Mouse (Mus musculus) midbrain, embryonic 14.5 days (tissue): ENCODE results near the gene Map3k11. TPM values are rescaled to one million over a fixed set of nuclear protein-coding genes. Genes with fewer than 3 reads are reported as not detected.
A peak's percentile ranks its signal among the peaks of the same experiment; 100 is the strongest.

Experiments
- ATAC-seq: fragments of 200-750 bp; cut with Nextera tagmentation; 2 replicates; pipeline ENCODE4 v1.8.0; 2017; ENCODE audit warnings: moderate number of reproducible peaks, moderate library complexity; ENCODE audit not compliant: low FRiP score, low TSS enrichment
- DNase-seq: peaks from one replicate; pipeline ENCODE4 v3.0.0-alpha.2; 2015
- H3K27ac ChIP-seq: fragments of 300-500 bp; sonication (generic); replicated peaks from 2 replicates; pipeline ENCODE4 v1.5.1; 2014; ENCODE audit warnings: mild to moderate bottlenecking, low read depth, low read length, moderate library complexity
- H3K27me3 ChIP-seq: fragments of 300-500 bp; sonication (generic); 2 replicates; pipeline ENCODE4 v1.6.1; 2014; ENCODE audit warnings: low read length, control low read depth, mixed read lengths; ENCODE audit not compliant: control insufficient read depth, insufficient read depth
- H3K36me3 ChIP-seq: fragments of 300-500 bp; sonication (generic); 2 replicates; pipeline ENCODE4 v1.6.1; 2014; ENCODE audit warnings: low read length, control low read depth; ENCODE audit not compliant: control insufficient read depth, insufficient read depth
- H3K4me1 ChIP-seq: fragments of 300-500 bp; sonication (generic); 2 replicates; pipeline ENCODE4 v1.6.1; 2014; ENCODE audit warnings: mild to moderate bottlenecking, antibody characterized with exemption, low read length, control low read depth; ENCODE audit not compliant: control insufficient read depth, insufficient read depth
- H3K4me2 ChIP-seq: fragments of 300-500 bp; sonication (generic); 2 replicates; pipeline ENCODE4 v1.6.1; 2014; ENCODE audit warnings: mild to moderate bottlenecking, low read length, moderate library complexity
- H3K4me3 ChIP-seq: fragments of 300-500 bp; sonication (generic); replicated peaks from 2 replicates; pipeline ENCODE4 v1.5.1; 2014; ENCODE audit warnings: low read depth, low read length
- H3K9ac ChIP-seq: fragments of 300-500 bp; sonication (generic); replicated peaks from 2 replicates; pipeline ENCODE4 v1.6.1; 2014; ENCODE audit warnings: mild to moderate bottlenecking, low read length, moderate library complexity
- H3K9me3 ChIP-seq: fragments of 300-500 bp; sonication (generic); 2 replicates; pipeline ENCODE4 v1.6.1; 2016; ENCODE audit warnings: low read length, control low read depth, mixed read lengths; ENCODE audit not compliant: control insufficient read depth
- WGBS: fragments of 180-500 bp; shearing (Covaris S2); extraction: QIAGEN DNeasy Blood & Tissue Kit; methylation state at CpG from one replicate; pipeline ENCODE4 v1.1.7; 2014; 5-methylcytosine and 5-hydroxymethylcytosine counted together
- microRNA-seq: library from miRNA; unstranded; fragments of <30 nt; microRNA quantifications from one replicate; pipeline ENCODE4, GENCODE M21; 2016
- polyA plus RNA-seq: library from polyadenylated mRNA; unstranded; fragments of >200 nt; fragmentation: Nextera tagmentation; extraction: Ambion mirVana; gene quantifications from 2 replicates; pipeline ENCODE4 v1.2.1, GENCODE M21; 2014

The Map3k11 gene
- polyA plus RNA-seq, 1 experiment from 2014 or later, result 12.1 TPM

DNA sequence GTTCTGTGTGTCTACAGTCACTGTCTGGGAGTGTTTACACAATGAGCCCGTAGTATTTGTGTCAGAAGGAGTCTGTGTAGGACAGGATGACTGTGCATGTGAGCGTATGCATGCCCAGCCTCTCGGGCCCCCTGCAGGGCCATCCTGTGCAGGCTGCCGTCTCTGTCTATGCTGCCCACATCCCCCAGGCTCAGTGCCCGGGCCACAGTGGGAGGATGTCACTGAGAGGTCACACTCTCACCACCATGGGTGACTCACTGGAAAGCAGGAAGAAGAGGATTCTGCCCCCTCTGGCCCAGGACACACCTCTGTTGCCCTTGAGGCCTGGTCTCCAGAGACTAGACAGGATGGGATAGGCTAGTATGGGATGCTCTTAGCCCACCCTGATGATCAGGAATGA, 55.0 kb downstream of the Map3k11 start:
- Histone ChIP-seq H3K4me2 (no peak overlapping the region; the same call in 1 of the 2 replicates), H3K27me3 (peaks cover 27% of the 10 kb centered on the region; the same call in 1 of the 2 replicates)
- WGBS, result 60% methylated on average over 5 of the region's 5 CpGs

DNA sequence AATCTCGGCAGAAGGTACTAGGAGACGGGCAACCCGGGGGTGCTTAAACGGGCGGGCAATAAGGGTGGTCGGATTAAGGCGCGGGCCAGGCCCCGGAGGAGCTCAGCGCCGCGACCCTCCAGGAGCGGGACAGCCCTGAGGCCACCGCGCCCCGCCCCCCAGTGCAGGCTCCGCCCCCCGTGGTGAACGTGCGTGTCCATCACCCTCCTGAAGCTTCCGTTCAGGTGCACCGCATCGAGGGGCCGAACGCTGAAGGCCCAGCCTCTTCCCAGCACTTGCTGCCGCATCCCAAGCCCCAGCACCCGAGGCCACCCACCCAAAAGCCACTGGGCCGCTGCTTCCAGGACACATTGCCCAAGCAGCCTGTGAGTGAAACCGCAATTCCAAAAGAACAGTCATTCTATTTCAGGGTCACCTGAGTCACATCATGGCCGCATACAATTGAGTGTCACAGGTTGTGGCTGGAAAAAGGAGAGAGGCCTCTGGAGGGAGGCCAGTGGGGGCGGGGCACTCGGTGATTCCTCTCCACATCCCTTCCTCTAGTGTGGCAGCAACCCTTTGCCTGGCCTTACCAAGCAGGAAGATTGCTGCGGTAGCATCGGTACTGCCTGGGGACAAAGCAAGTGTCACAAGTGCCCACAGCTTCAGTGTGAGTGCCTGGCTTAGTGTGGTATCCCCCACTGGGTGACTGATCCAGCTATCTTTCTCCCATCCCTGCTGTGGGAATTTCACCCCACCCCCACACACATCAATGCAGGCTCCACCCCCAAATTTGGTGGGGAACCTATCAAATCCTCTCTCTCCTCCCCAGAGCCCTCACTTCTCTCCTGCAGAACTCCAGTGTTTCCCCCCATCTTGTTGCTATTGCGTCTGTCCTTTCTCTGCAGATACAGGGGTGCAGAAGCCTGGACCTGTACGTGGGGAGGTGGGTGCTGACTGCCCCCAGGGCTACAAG, 57.5 kb downstream of the Map3k11 start:
- ATAC-seq, result no peak
- peaks cover 32% of the 10 kb centered on the region for H3K4me1 ChIP-seq
- peak; percentile 51 for DNase-seq
- 5% methylated on average over 35 of the region's 36 CpGs for WGBS
- H3K9ac ChIP-seq, result peak overlapping the region; percentile 51
- H3K27me3 ChIP-seq, result peaks cover 44% of the 10 kb centered on the region; the same call in 1 of the 2 replicates
- H3K4me3 ChIP-seq, result peak overlapping the region; percentile 27
- no peaks in the 10 kb centered on the region for H3K36me3 ChIP-seq
- H3K27ac ChIP-seq, result no peak overlapping the region
- peak overlapping the region; percentile 49 for H3K4me2 ChIP-seq
- H3K9me3 ChIP-seq, result no peaks in the 10 kb centered on the region

More for the DNA sequence above, 55.0 kb downstream of the Map3k11 start:
- Histone ChIP-seq H3K4me1 (peaks cover 36% of the 10 kb centered on the region), H3K9me3 (no peaks in the 10 kb centered on the region), H3K36me3 (no peaks in the 10 kb centered on the region), H3K9ac (no peak overlapping the region), H3K4me3 (no peak overlapping the region), H3K27ac (no peak overlapping the region)
- DNase-seq (no peak), ATAC-seq (no peak)

DNA sequence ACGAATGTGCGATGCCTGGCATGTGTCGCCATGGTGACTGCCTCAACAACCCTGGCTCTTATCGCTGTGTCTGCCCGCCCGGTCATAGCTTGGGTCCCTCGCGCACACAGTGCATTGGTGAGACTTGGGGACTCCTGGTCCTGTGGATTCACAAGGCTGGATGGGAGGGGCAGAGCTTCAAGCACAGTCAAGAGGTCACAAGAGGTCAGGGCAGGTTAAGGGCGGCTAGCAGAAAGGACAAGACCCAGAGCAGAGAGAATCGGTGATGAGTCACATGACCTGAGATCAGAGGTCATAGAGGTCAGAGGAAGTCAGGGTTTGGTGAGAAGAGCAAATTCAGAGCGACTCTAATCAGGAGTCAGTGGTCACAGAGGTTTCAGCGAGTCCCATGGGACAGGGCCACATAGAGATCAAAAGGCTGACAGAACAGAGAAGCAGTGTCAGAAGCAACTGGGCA, 58.4 kb downstream of the Map3k11 start:
- peaks cover 48% of the 10 kb centered on the region; the same call in 1 of the 2 replicates for H3K27me3 ChIP-seq
- H3K4me3 ChIP-seq, result no peak overlapping the region
- H3K4me1 ChIP-seq, result peaks cover 28% of the 10 kb centered on the region
- H3K27ac ChIP-seq, result no peak overlapping the region
- H3K36me3 ChIP-seq, result no peaks in the 10 kb centered on the region
- H3K9me3 ChIP-seq, result no peaks in the 10 kb centered on the region
- no peak overlapping the region for H3K9ac ChIP-seq
- ATAC-seq, result no peak
- DNase-seq, result no peak
- 13% methylated on average over 12 of the region's 12 CpGs for WGBS
- H3K4me2 ChIP-seq, result no peak overlapping the region

DNA sequence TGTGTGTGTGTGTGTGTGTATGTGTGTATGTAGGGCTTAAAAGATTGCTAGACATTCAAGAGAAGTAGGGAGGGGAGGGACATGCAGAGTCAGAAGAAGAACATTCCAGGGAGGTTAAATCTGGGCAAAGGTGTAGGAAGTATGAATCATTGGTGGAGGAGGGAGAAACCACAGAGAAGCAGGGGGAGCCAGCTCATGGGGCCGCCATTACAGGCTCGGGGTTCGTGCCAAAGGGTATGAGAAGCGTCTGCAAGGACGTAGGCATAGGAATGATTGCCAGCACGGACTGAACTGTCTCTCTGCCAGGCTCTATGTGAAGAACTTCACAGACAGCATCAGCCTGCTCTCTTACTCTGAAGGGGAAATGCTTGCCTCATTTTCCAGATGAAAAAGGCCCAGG, 60.9 kb downstream of the Map3k11 start:
- no peak overlapping the region for H3K9ac ChIP-seq
- no peaks in the 10 kb centered on the region for H3K36me3 ChIP-seq
- H3K9me3 ChIP-seq, result no peaks in the 10 kb centered on the region
- H3K4me3 ChIP-seq, result no peak overlapping the region
- no peak overlapping the region for H3K27ac ChIP-seq
- ATAC-seq, result no peak
- no peak for DNase-seq
- 88% methylated on average over 6 of the region's 6 CpGs for WGBS
- no peak overlapping the region for H3K4me2 ChIP-seq
- H3K4me1 ChIP-seq, result peaks cover 19% of the 10 kb centered on the region
- H3K27me3 ChIP-seq, result peaks cover 48% of the 10 kb centered on the region

DNA sequence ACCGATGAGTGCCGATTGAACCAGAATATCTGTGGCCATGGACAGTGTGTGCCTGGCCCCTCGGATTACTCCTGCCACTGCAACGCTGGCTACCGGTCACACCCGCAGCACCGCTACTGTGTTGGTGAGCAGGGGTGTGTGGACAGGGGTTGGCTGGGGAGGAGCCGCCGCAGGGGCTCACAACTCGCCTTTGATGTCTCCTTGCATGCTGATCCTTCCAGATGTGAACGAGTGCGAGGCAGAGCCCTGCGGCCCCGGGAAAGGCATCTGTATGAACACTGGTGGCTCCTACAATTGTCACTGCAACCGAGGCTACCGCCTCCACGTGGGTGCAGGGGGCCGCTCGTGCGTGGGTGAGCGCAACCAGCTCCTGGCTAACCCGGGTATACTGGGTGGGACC, 62.4 kb downstream of the Map3k11 start:
- DNase-seq (peak; percentile 17), ATAC-seq (no peak)
- H3K4me3 ChIP-seq, result no peak overlapping the region
- peaks cover 34% of the 10 kb centered on the region for H3K27me3 ChIP-seq
- H3K36me3 ChIP-seq, result no peaks in the 10 kb centered on the region
- H3K4me1 ChIP-seq, result peaks cover 12% of the 10 kb centered on the region
- no peak overlapping the region; the same call in 1 of the 2 replicates for H3K9ac ChIP-seq
- no peaks in the 10 kb centered on the region for H3K9me3 ChIP-seq
- no peak overlapping the region for H3K27ac ChIP-seq
- WGBS, result 8% methylated on average over 22 of the region's 22 CpGs
- no peak overlapping the region for H3K4me2 ChIP-seq

DNA sequence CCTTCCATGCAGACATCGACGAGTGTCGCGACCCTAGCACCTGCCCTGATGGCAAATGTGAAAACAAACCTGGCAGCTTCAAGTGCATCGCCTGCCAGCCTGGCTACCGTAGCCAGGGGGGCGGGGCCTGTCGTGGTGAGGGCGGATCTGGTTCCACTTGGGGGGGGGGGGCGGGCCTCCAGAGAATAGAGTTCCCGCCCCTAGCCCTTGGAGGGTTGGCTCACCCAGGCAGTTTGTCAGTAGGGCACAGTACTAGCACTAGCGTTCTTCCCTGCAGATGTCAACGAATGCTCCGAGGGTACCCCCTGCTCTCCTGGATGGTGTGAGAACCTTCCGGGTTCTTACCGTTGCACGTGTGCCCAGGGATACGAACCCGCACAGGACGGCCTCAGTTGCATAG, 63.2 kb downstream of the Map3k11 start:
- Histone ChIP-seq H3K27ac (no peak overlapping the region), H3K4me3 (no peak overlapping the region), H3K4me1 (peaks cover 7% of the 10 kb centered on the region; the same call in 1 of the 2 replicates), H3K36me3 (no peaks in the 10 kb centered on the region), H3K4me2 (no peak overlapping the region), H3K27me3 (peaks cover 42% of the 10 kb centered on the region), H3K9me3 (no peaks in the 10 kb centered on the region), H3K9ac (no peak overlapping the region; the same call in 1 of the 2 replicates)
- DNase-seq (peak; percentile 26), ATAC-seq (no peak)
- 8% methylated on average over 19 of the region's 20 CpGs for WGBS

Small RNAs within 50 kb of the gene (microRNA-seq; reads per million reads assigned to microRNA genes)
- gene Mir6987, result 0.88 reads per million

Other genes with a start within 250 kb of the Map3k11 start
- gene Fosl1, start 241.2 kb upstream of the Map3k11 start, polyA plus RNA-seq, result not detected in 2 replicates
- 7.6 and 9.1 TPM in 2 replicates for gene Ccdc85b, start 230.8 kb upstream of the Map3k11 start, polyA plus RNA-seq
- gene Fibp, start 228.1 kb upstream of the Map3k11 start, polyA plus RNA-seq, result 169 and 199 TPM in 2 replicates
- gene Ctsw, start 220.2 kb upstream of the Map3k11 start, polyA plus RNA-seq, result 4.3 and 4.9 TPM in 2 replicates
- gene Efemp2, start 214.8 kb upstream of the Map3k11 start, polyA plus RNA-seq, result 18.0 and 28.7 TPM in 2 replicates
- gene Mus81, start 200.3 kb upstream of the Map3k11 start, polyA plus RNA-seq, result 43.4 and 49.3 TPM in 2 replicates
- gene Cfl1, start 198.3 kb upstream of the Map3k11 start, polyA plus RNA-seq, result 4,021 and 4,124 TPM in 2 replicates
- gene 1700020D05Rik, start 185.0 kb upstream of the Map3k11 start, polyA plus RNA-seq, result 0.36 TPM in 2 replicates
- 89.8 and 98.4 TPM in 2 replicates for gene Snx32, start 178.2 kb upstream of the Map3k11 start, polyA plus RNA-seq
- not detected in 2 replicates for gene Ovol1, start 128.1 kb upstream of the Map3k11 start, polyA plus RNA-seq
- 1.6 and 2.8 TPM in 2 replicates for gene Ap5b1, start 120.7 kb upstream of the Map3k11 start, polyA plus RNA-seq
- gene Rnaseh2c, start 86.9 kb upstream of the Map3k11 start, polyA plus RNA-seq, result 46.8 and 58.8 TPM in 2 replicates
- 49.5 and 58.3 TPM in 2 replicates for gene Kat5, start 78.5 kb upstream of the Map3k11 start, polyA plus RNA-seq
- 30.0 and 30.2 TPM in 2 replicates for gene Rela, start 51.3 kb upstream of the Map3k11 start, polyA plus RNA-seq
- 8.1 and 11.5 TPM in 2 replicates for gene Sipa1, start 25.0 kb upstream of the Map3k11 start, polyA plus RNA-seq
- gene Pcnx3, start 166 bp downstream of the Map3k11 start, polyA plus RNA-seq, result 33.6 and 34.4 TPM in 2 replicates
- 0.21 and 0.28 TPM in 2 replicates for gene Kcnk7, start 15.6 kb downstream of the Map3k11 start, polyA plus RNA-seq
- gene Ehbp1l1, start 37.6 kb downstream of the Map3k11 start, polyA plus RNA-seq, result 12.4 and 14.3 TPM in 2 replicates
- gene Fam89b, start 40.9 kb downstream of the Map3k11 start, polyA plus RNA-seq, result 154 and 169 TPM in 2 replicates
- 10.1 and 10.5 TPM in 2 replicates for gene Ltbp3, start 52.2 kb downstream of the Map3k11 start, polyA plus RNA-seq
- 73.5 and 78.2 TPM in 2 replicates for gene Scyl1, start 82.7 kb downstream of the Map3k11 start, polyA plus RNA-seq
- 8.3 and 12.2 TPM in 2 replicates for gene Frmd8, start 186.5 kb downstream of the Map3k11 start, polyA plus RNA-seq
- 0.73 and 1.2 TPM in 2 replicates for gene Slc25a45, start 189.1 kb downstream of the Map3k11 start, polyA plus RNA-seq
- 9.9 and 10.8 TPM in 2 replicates for gene Tigd3, start 205.4 kb downstream of the Map3k11 start, polyA plus RNA-seq
- 96.6 and 108 TPM in 2 replicates for gene Dpf2, start 224.3 kb downstream of the Map3k11 start, polyA plus RNA-seq
- 12.3 and 16.2 TPM in 2 replicates for gene Cdc42ep2, start 236.1 kb downstream of the Map3k11 start, polyA plus RNA-seq